Mouse (Mus musculus): ENCODE measurements around the gene Gk5.
A peak's percentile ranks its signal among the peaks of the same experiment; 100 is the strongest.
"Not testable (repeated sequence)": the region's sequence is repeated elsewhere in the genome, so short reads cannot be mapped to it uniquely, and the experiment has no call there.

Gk5 gene

DNA sequence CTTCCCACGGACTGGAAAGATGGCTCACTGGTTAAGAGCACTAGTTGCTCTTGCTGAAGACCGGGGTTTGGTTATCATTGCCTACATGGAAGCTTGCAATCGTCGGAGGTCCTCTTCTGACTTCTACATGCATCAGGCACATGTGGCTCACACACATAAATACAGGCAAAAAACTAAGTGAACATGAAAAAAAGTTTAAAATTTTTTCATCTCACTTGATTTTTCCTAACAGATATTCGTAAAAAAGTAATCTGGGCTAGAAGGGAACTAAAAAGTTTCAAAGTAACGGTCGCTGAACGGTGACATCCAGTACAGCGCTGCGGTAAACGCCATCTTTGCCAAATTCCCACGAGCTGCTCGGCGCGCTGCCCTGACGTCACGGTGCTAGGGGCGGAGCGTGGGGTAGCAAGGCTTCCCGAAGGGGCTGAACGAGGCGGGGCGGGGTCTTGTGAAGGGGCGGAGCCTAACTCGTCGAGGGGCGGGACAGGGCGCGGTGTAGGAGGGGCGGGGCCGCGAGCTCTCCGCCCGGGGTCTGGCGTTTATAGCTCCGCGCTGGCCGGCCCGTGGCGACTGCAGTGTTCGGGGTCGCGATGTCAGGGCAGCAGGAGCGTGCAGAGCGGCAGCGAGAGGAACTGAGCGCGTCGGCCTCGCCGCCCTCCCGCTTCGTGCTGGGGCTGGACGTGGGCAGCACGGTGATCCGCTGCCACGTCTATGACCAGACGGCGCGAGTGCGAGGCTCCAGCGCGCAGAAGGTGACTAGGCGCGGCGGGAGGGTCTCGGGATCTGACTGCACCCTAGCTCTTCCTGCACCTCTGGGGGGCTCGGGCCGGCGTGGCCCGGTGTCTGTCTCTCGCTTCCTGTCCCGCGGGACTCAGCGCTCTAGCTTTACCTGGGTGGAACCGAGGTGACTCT is at the start of gene Gk5:
Gene Gk5, plus strand, starts transcription at position 502 of the 912 bp plus-strand sequence.
- peak; percentile 96 to 99 for DNase-seq

DNA sequence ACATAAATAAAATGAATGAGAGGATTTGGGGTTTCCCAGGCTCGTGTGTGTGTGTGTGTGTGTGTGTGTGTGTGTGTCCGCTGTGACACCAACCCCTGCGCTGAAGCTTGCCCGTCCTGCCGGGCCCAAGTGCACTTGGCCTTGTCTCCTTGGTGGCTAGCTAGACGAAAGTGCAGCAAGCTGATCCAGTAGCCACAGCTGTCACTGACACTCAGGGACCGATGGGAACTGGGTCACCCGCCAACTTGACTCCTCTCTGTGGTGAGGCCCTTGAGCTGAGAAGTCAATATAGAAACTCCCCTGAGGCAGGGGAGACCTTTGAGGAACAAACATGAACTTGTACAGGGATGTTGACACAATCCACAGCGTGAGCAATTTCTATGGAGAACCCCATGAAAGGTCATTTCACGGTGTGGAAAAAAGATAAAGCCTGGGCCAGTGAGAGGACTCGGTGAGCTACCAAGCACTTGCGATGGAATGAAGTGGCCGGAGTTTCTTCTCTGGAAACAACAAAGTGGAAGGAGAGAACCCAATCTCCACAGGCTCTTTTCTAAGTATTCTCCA is 40.3 kb upstream of the Gk5 start:
- DNase-seq, result no peak

DNA sequence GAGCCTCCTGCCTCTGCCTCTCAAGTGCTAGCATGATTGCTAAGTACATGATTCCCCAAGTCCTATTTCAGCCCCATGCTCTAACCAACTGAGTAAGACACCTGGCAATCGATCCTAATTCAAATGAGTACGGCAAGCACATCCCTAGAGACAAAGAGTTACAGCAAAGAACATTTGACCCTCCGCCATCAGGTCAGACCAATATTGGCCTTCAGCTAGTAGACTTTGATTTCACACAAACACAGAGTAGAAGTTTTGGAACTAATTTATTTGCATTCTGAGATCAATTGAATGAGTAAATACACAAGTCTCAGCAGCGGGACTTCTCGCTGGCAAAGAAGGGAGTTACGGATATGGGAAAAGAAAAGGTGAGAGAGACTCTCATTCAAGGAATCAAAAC is 33.9 kb upstream of the Gk5 start:
- no peak for DNase-seq

DNA sequence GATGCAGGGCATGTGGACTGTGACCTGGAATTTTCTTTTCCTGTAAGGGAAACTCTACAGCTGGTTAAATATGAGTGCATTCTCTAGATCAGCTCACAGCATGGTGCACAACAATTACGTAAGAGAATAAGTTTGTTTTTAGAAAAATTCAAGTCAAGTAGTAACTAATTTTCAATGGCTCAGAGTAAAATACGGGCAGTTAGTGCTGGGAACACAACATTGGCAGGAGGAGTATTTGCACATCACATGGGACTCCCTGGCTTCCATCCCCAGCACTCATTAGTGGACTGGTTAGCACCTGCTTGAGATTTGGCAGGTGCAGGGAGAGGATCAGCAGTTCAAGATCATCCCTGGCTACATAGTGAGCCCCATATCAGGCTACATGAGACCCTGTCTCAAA is 31.5 kb upstream of the Gk5 start:
- no peak for DNase-seq

DNA sequence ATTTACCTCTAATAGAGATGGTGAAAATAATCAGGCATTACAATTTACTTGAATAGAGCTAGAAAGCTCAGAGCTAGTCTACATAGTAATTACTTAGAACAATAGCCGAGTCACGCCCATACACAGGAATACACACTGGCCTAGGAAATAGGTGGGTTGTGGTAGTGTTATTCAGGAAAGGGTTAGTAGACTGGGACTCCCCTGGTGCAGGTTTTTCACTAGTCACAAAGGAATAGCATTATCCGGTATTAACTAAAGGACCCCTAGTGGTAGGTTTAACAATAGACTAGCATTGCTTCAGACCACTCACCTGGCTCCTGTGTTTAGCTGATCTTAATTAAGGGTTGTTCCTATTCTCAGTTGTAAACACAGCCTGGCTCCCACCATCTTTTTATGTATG is 30.7 kb upstream of the Gk5 start:
- not testable (repeated sequence) for DNase-seq

DNA sequence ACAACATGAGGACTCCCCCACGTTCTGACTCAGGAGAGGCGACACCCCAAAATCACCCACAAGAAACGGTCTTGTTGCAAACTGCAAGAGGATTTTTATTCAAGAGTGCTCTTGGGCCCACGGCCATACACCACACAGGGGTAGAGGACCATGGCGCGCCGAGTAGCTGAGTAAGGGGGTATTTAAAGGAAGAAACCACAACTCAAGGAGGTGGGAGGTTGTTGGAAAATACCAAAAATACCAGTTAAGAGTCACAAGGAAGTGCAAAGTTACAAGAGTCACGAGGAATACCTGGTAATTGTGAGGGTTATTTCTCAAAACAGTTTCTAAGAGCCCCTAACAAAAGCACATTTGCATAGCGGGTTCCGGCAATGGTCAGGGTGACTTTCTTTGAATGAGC is 26.5 kb upstream of the Gk5 start:
- not testable (repeated sequence) for DNase-seq

DNA sequence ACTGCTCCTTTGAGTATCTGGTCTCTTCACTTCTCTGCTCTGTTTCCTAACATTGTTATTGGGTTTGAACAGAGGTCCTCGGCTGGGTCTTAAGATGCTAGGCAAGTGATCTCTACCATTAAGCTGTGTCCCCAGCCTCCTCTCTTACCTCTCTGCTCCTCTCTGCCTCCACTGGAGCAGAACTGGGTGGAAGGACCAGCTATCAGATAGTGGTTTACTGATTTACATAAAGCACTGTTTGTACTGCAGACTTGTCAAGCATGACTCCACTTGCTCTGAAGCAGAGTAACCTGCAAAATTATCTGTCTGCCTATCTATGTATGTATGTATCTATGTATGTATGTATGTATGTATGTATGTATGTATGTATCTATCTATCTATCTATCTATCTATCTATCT is 25.9 kb upstream of the Gk5 start:
- no peak for DNase-seq

DNA sequence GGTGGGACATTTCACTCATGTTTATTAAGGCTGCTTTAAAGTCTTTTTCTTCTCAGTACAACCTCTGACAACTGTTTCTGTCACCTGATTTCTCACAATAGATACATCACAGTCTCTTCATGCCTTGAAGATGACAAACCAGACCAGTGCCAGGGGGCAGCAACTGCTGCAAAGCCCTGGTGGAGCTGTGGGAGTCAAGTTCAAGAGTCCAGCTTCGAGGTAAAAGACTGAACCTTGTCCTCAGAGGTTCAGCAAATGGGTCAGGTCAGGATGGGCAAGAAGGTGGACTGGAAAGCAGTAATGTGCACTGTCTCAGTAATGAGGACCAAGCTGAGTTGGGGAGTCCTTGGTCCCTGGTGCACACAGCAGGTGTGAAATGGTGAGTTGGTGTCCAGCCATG is 24.8 kb upstream of the Gk5 start:
- DNase-seq, result no peak

DNA sequence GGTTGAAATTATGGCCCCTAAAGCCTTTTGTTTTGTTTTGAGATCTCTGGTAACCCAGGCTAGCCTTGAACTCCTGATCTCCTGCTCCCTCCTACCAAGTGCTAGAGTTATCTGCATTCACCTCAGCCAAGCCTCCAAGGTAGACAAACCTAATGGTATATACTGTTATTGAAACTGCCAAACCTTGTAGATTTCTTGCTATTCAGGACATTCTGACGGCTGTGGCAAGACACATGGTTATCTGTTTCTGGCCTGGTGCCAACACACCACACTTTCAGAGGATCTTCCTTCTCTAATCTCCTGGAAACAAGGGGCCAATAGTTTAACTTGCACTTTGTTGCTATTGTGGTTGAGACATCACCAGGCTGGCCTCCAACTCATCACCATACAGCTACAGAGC is 24.0 kb upstream of the Gk5 start:
- DNase-seq, result no peak

DNA sequence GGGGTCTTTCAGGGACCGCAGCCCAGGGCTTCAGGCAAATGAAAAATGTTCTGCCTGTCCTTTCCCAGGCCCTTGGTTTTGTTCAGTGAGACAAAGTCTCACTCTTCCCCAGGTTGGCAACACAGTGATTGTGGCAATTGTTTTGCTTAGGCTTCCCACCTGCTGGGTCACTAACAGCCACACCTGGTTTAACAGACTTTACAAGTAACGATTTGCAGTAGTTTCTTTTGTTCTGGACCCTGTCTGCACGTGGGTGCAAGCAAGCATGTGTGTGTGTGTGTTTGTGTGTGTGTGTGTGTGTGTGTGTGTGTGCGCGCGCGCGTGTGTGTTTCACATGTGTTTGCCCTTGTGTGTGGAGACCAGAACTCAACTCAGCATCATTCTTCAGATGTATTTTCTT is 16.3 kb upstream of the Gk5 start:
- no peak for DNase-seq

DNA sequence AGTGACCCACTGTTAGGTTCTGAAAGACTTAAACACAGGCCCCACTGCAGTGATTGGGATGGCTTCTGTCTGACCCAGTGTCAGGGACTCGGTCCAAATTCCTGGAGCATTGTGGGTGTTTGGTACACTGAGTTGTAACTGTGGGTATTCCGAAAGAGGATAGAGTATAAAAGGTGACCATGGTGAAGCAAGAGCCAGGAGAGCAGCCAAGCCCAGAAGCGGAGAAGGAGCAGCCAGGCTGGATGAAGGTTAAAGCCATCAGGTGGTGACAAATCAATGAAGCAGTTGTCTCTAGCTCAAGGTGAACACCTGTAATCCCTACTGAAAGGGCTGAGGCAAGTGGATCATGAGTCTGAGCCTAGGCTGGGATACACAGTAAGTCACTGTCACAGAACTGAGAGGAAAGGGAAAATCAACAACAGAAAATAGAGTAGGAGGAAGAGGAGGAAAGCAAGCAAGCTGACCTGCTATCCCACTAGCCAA is 6.2 kb upstream of the Gk5 start:
- no peak for DNase-seq

DNA sequence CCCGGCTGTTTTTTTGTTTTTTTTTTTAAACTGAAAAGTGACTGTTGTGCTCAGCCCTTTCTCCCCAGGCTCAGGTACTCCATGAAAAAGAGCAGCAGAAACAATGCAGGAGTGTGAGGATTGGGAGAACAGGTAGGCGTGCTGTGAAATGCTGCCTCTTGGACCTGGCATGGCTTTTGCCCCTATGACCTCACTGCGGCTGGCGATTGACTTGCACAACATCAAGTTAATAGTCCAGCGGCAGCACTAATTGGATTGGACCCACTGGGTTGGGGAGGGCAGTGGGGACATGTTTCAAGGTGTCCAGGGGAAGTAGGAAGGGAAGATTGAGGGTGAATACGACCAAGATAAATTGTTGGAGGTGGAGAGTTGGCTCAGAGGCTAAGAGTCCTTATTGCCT is 2.4 kb upstream of the Gk5 start:
- no peak for DNase-seq

DNA sequence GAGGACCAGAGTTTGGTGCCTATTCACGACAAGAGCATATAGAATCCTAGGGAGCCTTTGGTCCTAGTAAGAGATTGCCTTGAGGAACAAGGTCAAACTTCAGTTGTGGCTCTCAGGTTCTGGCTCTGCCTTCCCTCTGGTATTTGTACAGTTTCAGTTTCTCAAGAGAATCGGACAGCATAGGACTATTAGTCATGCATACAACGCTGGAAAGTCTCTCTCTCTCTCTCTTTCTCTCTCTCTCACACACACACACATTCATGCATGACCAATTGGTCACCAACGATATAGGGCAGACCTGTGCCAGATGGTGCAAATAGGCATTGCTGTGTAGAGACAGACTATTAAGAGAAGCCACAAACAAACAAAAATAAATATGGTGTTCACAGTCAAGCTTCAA is 946 bp upstream of the Gk5 start:
- DNase-seq, result no peak

DNA sequence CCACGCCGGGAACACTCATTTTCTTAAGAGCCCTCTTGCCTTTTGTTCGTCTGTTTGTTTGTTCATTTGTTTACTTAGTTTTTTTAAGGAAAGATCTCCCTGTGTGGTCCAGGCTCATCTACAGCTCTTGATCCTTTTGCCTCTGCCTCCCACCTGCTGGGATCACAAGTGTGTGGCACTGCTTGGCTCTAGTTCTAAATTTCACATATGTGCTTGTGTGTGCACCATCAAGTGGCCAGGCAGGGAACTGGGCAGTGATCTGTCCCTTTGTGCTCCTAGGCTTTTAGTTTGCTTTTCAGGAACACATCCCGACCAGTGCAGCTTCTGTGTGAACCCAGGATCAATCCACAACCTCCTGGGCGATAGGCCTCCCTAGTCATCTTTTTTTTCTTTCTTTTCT is 8.8 kb downstream of the Gk5 start:
- no peak for DNase-seq

DNA sequence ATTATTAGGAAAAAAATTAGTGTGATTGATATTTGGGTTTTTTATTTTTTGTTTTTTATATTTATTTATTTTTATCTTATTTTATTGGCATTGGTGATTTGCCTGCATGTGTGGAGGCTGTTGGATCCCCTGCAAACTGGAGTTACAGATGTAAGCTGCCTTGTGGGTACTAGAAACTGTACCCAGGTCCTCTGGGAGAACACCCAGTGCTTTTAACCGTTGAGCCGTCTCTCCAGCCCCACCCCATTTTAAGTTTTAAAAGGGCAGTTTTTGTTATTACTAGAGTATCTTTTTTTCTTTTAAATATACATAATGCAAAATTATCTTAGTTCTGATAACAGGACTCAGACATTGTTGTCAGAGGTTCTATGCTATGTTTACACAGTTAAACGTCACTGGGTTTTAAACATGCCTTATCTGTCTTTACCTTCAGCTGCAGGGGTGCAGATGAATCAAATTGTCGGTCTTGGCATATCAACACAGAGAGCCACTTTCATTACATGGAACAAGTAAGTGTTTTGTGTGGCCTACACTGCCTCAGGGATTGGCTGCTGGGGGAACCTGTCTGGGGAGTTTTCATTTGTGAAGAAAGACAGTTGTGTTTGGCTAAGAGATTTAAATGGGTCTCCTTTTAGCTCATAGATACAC is 13.9 kb downstream of the Gk5 start:
- DNase-seq, result no peak

DNA sequence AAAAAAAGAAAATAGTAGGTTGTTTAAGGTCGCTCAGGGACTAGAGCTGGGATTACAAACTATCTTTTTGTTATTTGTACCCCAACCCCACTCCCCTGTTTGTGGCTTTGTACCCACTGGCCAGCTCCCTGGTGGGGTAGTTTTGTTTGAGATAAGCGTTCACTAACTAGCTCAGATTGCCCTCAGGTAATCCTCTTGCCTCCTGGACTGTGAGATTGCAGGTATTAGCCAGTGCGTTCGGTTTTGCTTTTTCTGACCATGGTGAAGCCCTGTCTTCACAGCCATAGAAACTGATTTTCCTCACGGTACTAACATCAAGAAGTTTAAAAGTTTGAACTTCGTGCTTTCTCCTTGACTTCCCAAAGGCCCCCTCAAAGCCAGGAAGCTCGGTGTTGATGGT is 15.3 kb downstream of the Gk5 start:
- no peak for DNase-seq

DNA sequence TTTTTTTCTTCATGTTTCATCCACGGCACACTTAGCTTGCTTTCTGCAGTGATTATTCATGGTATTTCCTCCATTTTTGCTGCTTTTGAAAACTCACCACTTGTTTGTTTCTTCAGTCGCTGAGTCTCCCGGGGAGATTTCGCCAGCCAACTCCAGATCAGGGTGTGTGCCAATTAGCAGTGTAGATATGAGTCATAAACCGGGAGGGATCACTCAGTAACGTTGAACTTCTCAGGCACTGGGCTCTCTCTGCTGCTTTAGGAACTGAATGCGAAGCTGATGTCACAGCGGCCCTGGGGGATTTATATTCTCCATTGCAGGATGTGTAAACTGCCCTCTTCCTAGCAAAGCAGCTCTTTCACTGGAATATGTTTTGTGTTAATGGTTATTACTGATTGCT is 15.8 kb downstream of the Gk5 start:
- DNase-seq, result no peak

DNA sequence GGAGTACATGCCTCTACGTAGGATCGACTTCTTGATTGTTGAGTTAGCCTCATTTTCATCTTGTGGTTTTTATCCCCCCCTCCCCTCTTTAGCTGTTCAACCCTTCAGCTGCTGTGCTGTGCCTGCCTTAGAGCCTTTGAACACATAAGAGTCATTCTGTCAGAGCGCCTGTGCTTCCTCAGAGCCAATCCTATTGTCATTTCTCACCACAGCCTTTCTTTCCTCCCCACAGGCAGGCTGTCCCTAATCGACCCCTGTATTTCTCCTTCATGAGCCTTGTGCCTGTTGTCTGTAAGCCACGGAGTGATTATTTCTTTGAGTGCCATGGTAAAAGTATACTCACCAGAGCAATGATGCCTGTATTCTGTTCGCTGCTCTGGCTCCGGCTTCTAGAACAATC is 16.3 kb downstream of the Gk5 start:
- no peak for DNase-seq

DNA sequence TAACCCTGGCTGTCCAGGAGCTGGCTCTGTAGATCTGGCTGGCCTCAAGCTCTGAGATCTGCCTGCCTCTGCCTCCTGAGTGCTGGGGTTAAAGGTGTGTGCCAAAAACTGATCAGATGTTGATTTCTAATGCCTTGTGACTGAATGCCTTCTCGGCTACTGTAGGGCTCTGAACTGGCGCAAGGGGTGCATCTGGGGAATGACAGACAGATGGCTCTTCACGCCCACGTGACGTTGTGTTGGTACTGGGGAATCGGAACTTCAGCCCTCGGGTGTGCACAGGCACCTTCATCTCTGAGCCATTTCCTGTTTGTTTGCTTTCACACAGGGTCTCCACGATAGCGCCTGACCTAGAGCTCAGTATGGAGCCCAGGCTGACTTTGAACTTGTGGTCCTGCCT is 19.8 kb downstream of the Gk5 start:
- DNase-seq, result no peak

DNA sequence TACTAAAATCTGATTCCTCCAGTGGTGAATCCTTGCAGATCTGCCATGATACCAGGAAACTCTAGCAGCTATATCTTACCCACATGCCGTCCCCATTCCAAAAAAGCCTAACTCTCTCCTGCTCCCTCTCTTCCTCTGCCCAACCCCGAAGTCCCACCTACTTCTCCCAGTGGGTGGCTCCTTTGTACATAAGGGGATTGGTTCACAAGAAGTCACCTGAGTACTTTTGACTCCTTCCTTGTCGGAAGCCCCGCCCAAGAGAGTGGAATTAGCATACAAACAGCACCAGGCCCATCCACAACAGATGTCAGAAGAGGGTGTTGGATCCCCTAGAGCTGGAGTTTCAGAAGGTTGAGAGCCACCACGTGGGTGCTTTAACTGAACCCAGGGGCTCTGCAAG is 20.7 kb downstream of the Gk5 start:
- no peak for DNase-seq

DNA sequence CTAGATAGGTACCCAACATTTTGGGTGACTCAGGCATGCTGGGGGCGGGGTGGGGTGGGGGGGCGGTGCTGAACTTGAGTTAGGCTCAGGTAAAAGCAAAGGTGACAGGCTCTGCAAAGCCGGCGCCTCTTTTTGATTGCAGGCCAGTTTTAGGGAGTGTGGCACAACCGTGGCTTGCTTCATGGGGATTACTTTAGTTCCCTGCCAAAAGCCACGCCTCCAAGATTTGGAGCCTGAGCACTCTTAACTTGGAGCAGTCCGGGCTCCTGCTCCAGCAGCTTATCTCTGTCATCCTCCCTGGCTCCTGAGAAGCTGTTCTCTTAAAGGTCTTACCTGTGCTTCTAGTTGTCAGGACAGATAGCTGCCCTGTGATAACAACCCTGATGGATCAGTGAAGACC is 21.8 kb downstream of the Gk5 start:
- no peak for DNase-seq

DNA sequence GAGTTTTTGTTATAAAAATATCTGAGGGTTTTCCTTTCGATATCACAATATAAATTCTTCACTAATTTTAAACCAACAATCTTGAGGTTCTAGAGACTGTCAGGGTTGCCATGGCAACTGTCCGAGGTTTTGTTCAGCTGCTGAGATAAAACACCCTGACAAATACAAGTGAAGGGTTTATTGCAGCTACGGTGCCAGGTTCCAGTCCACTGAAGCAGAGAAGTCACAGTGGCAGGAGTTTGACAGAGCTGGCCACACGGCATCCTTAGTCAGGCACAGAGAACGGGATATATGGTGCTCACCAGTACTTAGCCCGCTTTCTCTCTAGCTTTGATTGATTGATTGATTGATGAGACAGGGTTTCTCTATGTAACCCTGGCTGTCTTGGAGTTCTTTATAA is 23.3 kb downstream of the Gk5 start:
- DNase-seq, result no peak

DNA sequence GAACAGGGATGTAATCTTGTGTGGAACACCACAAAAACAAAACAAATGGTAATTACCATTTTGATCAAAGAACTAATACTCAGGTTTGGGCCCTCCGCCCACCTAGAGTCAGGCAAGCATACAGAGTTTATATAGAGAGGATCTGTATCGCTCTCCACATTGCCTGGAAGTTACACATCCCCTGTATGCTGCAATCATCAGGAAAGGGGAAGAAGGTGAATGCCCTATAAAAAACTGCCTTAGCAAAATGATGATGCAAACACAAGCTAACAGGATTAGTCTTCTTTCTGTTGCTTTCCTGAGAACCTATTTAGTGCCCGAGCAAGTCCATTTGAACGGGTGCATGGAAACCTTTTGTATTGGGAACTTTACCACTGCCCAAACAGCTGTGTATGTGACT is 24.5 kb downstream of the Gk5 start:
- DNase-seq, result no peak

DNA sequence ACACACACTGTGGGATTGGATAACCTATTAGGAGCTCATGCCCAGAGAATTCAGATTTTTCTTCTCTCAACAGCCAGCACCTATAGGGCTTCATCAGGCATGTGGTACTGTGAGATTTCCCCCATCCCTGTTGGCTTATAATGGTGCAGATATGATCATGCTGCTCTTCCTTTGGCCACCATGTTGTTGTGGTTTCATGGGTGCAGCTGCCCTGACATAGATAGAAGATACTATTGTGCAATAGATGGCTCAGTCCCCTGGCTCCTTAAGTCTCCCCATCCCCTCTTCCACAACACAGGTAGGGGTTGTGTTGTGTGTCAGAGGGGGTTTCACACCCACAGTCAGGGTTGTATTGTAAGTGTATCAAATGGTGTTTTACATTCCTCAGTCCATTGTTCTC is 25.7 kb downstream of the Gk5 start:
- no peak for DNase-seq

Measured in spleen, adult 18-20 months (tissue).